Mouse (Mus musculus) neutrophil, adult 65 days (primary cell): ENCODE results near the gene Platr25. TPM values are rescaled to one million over a fixed set of nuclear protein-coding genes. Genes with fewer than 3 reads are reported as not detected.

Experiments used
- total RNA-seq: library from RNA; stranded (reverse); gene quantifications from 2 replicates; pipeline ENCODE4 v1.2.4, GENCODE M21; 2023

Gene Platr25
- total RNA-seq, result 5.1 and 6.2 TPM in 2 replicates

DNA sequence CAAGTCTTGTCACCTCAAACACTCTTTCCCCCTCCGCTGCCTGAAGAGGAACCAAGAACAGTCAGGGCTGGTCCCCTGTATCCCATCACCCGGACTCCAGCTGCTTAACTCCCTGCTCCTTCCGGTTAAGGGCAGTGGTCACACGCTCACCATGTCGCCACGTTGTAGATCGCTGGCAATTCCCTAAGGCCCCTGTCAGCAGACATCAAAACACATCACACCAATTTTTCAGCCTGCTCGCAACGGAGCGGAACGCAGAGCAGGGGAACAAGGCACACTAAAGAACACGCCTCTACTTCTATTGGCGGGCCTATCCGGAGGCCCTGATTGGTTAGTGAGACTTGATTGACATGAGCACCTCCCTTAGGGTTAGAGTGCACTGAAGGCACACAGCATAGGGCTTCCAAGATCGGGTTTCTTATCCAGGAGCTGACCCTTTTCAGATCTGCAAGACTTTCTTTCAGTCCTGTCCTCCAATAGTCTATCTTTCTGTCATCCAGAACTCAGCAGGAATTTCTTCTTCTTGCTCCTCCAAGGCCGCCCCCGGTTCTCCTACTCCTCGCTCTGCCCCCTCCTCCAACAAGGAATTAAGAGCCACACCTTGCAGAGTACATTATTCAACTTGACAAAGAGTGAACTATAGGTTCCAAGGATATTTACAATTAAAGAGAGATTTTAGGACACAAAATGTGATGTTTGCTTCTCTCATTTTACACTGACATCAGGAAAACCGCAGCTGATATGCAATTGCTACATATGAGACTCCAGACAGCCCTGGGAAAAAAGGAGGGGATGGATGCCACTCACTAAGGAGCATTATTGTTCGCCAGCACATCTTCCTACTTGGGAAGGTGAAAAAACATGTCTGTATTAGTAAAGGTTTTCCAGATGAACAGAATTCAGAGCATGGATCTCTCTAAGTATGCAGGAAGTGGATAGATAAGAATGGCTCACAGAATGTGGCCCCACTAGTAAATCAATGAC lies at the start of gene Platr25:
Gene Platr25 (minus strand): TSS at position 278 of the 984 bp plus-strand sequence.

GRCm38 (mm10) chr13:62785199-62786134 lies 25.0 kb upstream of the Platr25 start, which contains the start of gene Gm5141:
Gene Gm5141 (minus strand): TSS chr13:62785808.

GRCm38 (mm10) chr13:62623577-62624276 lies 136.8 kb downstream of the Platr25 start, which contains the start of gene 6720489N17Rik:
Gene 6720489N17Rik (minus strand): TSS chr13:62624182.

Other genes starting within 250 kb of the Platr25 start
- gene Zfp935, start 202.2 kb downstream of the Platr25 start, total RNA-seq, result not detected in 2 replicates
- 3.1 TPM in 2 replicates for gene Zfp934, start 189.5 kb downstream of the Platr25 start, total RNA-seq
- 0.66 and 2.7 TPM in 2 replicates for gene 6720489N17Rik, start 136.5 kb downstream of the Platr25 start, total RNA-seq
- gene Gm5141, start 25.1 kb upstream of the Platr25 start, total RNA-seq, result 0.77 and 1.4 TPM in 2 replicates
- not detected in 2 replicates for gene Fbp2, start 97.7 kb upstream of the Platr25 start, total RNA-seq
- 1.1 and 3.2 TPM in 2 replicates for gene Fbp1, start 127.6 kb upstream of the Platr25 start, total RNA-seq
- gene 2010111I01Rik, start 204.2 kb upstream of the Platr25 start, total RNA-seq, result 25.3 and 35.8 TPM in 2 replicates